Mouse (Mus musculus): ENCODE results near the gene Ghrh.

GRCm38 (mm10) chr2:157384836-157385235 lies 37.5 kb upstream of the Ghrh start:
- TF ChIP-seq GATA1 (IDR thresholded peaks at IDR 0.05; ENCODE audit: borderline replicate concordance, low read length) (no peak), FLI1 (IDR thresholded peaks at IDR 0.05; ENCODE audit: low read length) (no peak)
